Comparison of ENCODE assay signal across 8 mouse cellular contexts in genomic region chr4:107367567-107368314, GRCm38 (mm10). TPM values are rescaled to one million over a fixed set of nuclear protein-coding genes. Genes with fewer than 3 reads are reported as not detected.
DNase-seq lines count a peak whose midpoint lies in the region; ATAC-seq and TF ChIP-seq lines count a peak whose summit lies in the region.

Ndc1 (plus strand) TSS chr4:107367784.

- no peak for TF ChIP-seq CTCF in E14TG2a.4 (conservative IDR thresholded peaks at IDR 0.05; ENCODE audit: low read length)
- no peak for TF ChIP-seq CTCF in liver, postnatal 0 days (IDR thresholded peaks at IDR 0.05; ENCODE audit: low read depth)

- no peaks in the 10 kb centered on the region for H3K9me3 ChIP-seq in E14TG2a.4 (ENCODE audit: low read length)
- H3K9me3 ChIP-seq in forebrain, embryonic 13.5 days (replicated peaks): no peaks in the 10 kb centered on the region
- H3K9me3 ChIP-seq in liver, postnatal 0 days (ENCODE audit: low read length): no peaks in the 10 kb centered on the region
- H3K9me3 ChIP-seq in neural tube, embryonic 14.5 days (ENCODE audit: control insufficient read depth, low read length): no peaks in the 10 kb centered on the region

- intact Hi-C loops in heart, postnatal 10 days (cut with DNase I): loop anchor here (1.0 to 5.0 kb wide), 2 partner anchors 115 to 286 kb away; partner anchors contain the start of genes Hspb11 and Lrrc42

- no peaks in the 10 kb centered on the region for H3K27me3 ChIP-seq in E14TG2a.4 (ENCODE audit: insufficient read depth, low read length)
- no peaks in the 10 kb centered on the region for H3K27me3 ChIP-seq in forebrain, embryonic 13.5 days
- H3K27me3 ChIP-seq in liver, postnatal 0 days (ENCODE audit: insufficient read depth, low read length): no peaks in the 10 kb centered on the region
- no peaks in the 10 kb centered on the region for H3K27me3 ChIP-seq in neural tube, embryonic 14.5 days (ENCODE audit: control insufficient read depth, insufficient read depth, low read length)

- H3K4me1 ChIP-seq in E14TG2a.4 (replicated peaks; ENCODE audit: low read depth, low read length): peaks cover 54% of the 10 kb centered on the region
- peaks cover 12% of the 10 kb centered on the region for H3K4me1 ChIP-seq in forebrain, embryonic 13.5 days
- H3K4me1 ChIP-seq in liver, postnatal 0 days (ENCODE audit: insufficient read depth): peaks cover 9% of the 10 kb centered on the region
- H3K4me1 ChIP-seq in neural tube, embryonic 14.5 days (ENCODE audit: control insufficient read depth, insufficient read depth, low read length): peaks cover 9% of the 10 kb centered on the region; the same call in 1 of the 2 replicates

- H3K27ac ChIP-seq in forebrain, embryonic 13.5 days: peak within 1 kb of the TSS; percentile 86
- peak within 1 kb of the TSS; percentile 88 for H3K27ac ChIP-seq in liver, postnatal 0 days (ENCODE audit: low read depth)
- peak within 1 kb of the TSS; percentile 90 for H3K27ac ChIP-seq in neural tube, embryonic 14.5 days (ENCODE audit: low read depth, low read length)

- peak within 1 kb of the TSS; percentile 94 for H3K4me3 ChIP-seq in E14TG2a.4 (replicated peaks; ENCODE audit: low read length)
- peak within 1 kb of the TSS; percentile 76 for H3K4me3 ChIP-seq in forebrain, embryonic 13.5 days
- peak within 1 kb of the TSS; percentile 83 for H3K4me3 ChIP-seq in liver, postnatal 0 days (ENCODE audit: low read depth, low read length)
- H3K4me3 ChIP-seq in neural tube, embryonic 14.5 days (ENCODE audit: low read depth, low read length): peak within 1 kb of the TSS; percentile 57

- H3K36me3 ChIP-seq in E14TG2a.4 (ENCODE audit: insufficient read depth, low read length): peaks cover 40% of the 10 kb centered on the region
- H3K36me3 ChIP-seq in forebrain, embryonic 13.5 days (ENCODE audit: poor library complexity, severe bottlenecking): peaks cover 21% of the 10 kb centered on the region
- peaks cover 7% of the 10 kb centered on the region; the same call in 1 of the 2 replicates for H3K36me3 ChIP-seq in liver, postnatal 0 days (replicated peaks; ENCODE audit: insufficient read depth, low read length)
- peaks cover 6% of the 10 kb centered on the region; the same call in 1 of the 2 replicates for H3K36me3 ChIP-seq in neural tube, embryonic 14.5 days (ENCODE audit: control insufficient read depth, insufficient read depth, low read length)

- WGBS in forebrain, embryonic 13.5 days: under 1% methylated on average over 51 of the region's 51 CpGs
- under 1% methylated on average over 51 of the region's 51 CpGs for WGBS in large intestine, adult 2 months
- under 1% methylated on average over 51 of the region's 51 CpGs for whole genome bisulfite sequencing in liver, postnatal 0 days (ENCODE audit: insufficient replicate concordance)
- WGBS in neural tube, embryonic 14.5 days: under 1% methylated on average over 51 of the region's 51 CpGs

- DNase-seq in c-Kit-positive CD71-positive TER-119-positive erythroid progenitor cells, embryonic 14.5 days (ENCODE audit: low spot score): peak; percentile 88
- peak; percentile 92 to 93 for DNase-seq in heart, postnatal 10 days
- DNase-seq in large intestine, adult 2 months (ENCODE audit: low read depth, low spot score): peak; percentile 79
- DNase-seq in liver, postnatal 0 days: peak; percentile 88
- peak; percentile 86 for DNase-seq in testis, postnatal 10 days (ENCODE audit: low spot score)

- TF ChIP-seq EP300 in liver, postnatal 0 days (IDR thresholded peaks at IDR 0.05; ENCODE audit: low read depth): no peak

- peak within 1 kb of the TSS; percentile 84 for H3K9ac ChIP-seq in forebrain, embryonic 13.5 days
- peak within 1 kb of the TSS; percentile 87 for H3K9ac ChIP-seq in liver, postnatal 0 days (replicated peaks)
- peak within 1 kb of the TSS; percentile 76 for H3K9ac ChIP-seq in neural tube, embryonic 14.5 days (replicated peaks; ENCODE audit: low read depth, low read length)

- ATAC-seq in forebrain, embryonic 13.5 days: peak; percentile 98
- ATAC-seq in liver, postnatal 0 days: peak; percentile 97
- peak; percentile 98 for ATAC-seq in neural tube, embryonic 14.5 days (ENCODE audit: low read depth)

- H3K4me2 ChIP-seq in forebrain, embryonic 13.5 days: peak within 1 kb of the TSS; percentile 68
- peak within 1 kb of the TSS; percentile 72 for H3K4me2 ChIP-seq in liver, postnatal 0 days (ENCODE audit: low read depth, low read length)
- H3K4me2 ChIP-seq in neural tube, embryonic 14.5 days (ENCODE audit: low read depth, low read length): peak within 1 kb of the TSS; percentile 62

RNA-seq across cellular contexts. Expression of gene Ndc1, which starts in this region (rescaled TPM):
- 23.7 and 27.6 TPM in 2 replicates for polyA plus RNA-seq in forebrain, embryonic 13.5 days (2015; fragmentation: Nextera tagmentation; extraction: Ambion mirVana)
- 10 to 100 TPM; 15.0 to 16.7 TPM for total RNA-seq in heart, postnatal 10 days (2021)
- polyA plus RNA-seq in large intestine, adult 2 months (2012; rRNA removed): 15.7 and 16.6 TPM in 2 replicates
- 7.6 and 8.9 TPM in 2 replicates for polyA plus RNA-seq in liver, postnatal 0 days (2015; fragmentation: Nextera tagmentation; extraction: Ambion mirVana)
- 22.5 and 23.2 TPM in 2 replicates for polyA plus RNA-seq in neural tube, embryonic 14.5 days (2014; fragmentation: Nextera tagmentation; extraction: Ambion mirVana)

Comparison
In these comparisons a context has a peak if more than half of its experiments do, and no peak if none do; other contexts are left out.
1. Peak in every context shown above with its lines: DNase-seq, ATAC-seq, H3K4me3 ChIP-seq and H3K27ac ChIP-seq.